Mouse (Mus musculus): Measurements from ENCODE around the gene Disp3. TPM values are rescaled to one million over a fixed set of nuclear protein-coding genes. Genes with fewer than 3 reads are reported as not detected.

Gene Disp3
- polyA plus RNA-seq, 1 experiment from 2014 or later, result 12.2 TPM

Other genes with a start within 250 kb of the Disp3 start
- 34.3 and 40.6 TPM in 2 replicates for gene Clcn6, start 249.1 kb downstream of the Disp3 start, polyA plus RNA-seq (2015; fragmentation: Nextera tagmentation; extraction: Ambion mirVana)
- gene Mthfr, start 248.9 kb downstream of the Disp3 start, polyA plus RNA-seq (2015; fragmentation: Nextera tagmentation; extraction: Ambion mirVana), result 17.3 and 22.0 TPM in 2 replicates
- gene Agtrap, start 199.9 kb downstream of the Disp3 start, polyA plus RNA-seq (2015; fragmentation: Nextera tagmentation; extraction: Ambion mirVana), result 4.7 and 5.5 TPM in 2 replicates
- gene Mad2l2, start 157.6 kb downstream of the Disp3 start, polyA plus RNA-seq (2015; fragmentation: Nextera tagmentation; extraction: Ambion mirVana), result 127 TPM in 2 replicates
- gene Draxin, start 157.3 kb downstream of the Disp3 start, polyA plus RNA-seq (2015; fragmentation: Nextera tagmentation; extraction: Ambion mirVana), result 22.7 and 23.5 TPM in 2 replicates
- gene Fbxo6, start 135.8 kb downstream of the Disp3 start, polyA plus RNA-seq (2015; fragmentation: Nextera tagmentation; extraction: Ambion mirVana), result 14.4 and 17.7 TPM in 2 replicates
- 60.3 and 67.1 TPM in 2 replicates for gene Fbxo44, start 127.5 kb downstream of the Disp3 start, polyA plus RNA-seq (2015; fragmentation: Nextera tagmentation; extraction: Ambion mirVana)
- 4.3 and 4.7 TPM in 2 replicates for gene Fbxo2, start 127.3 kb downstream of the Disp3 start, polyA plus RNA-seq (2015; fragmentation: Nextera tagmentation; extraction: Ambion mirVana)
- 19.4 and 20.4 TPM in 2 replicates for gene Ubiad1, start 156.8 kb upstream of the Disp3 start, polyA plus RNA-seq (2015; fragmentation: Nextera tagmentation; extraction: Ambion mirVana)
- 23.1 and 24.2 TPM in 2 replicates for gene Mtor, start 160.6 kb upstream of the Disp3 start, polyA plus RNA-seq (2015; fragmentation: Nextera tagmentation; extraction: Ambion mirVana)
- gene Angptl7, start 212.5 kb upstream of the Disp3 start, polyA plus RNA-seq (2015; fragmentation: Nextera tagmentation; extraction: Ambion mirVana), result 0.29 and 0.32 TPM in 2 replicates